Mouse (Mus musculus): ENCODE data around the gene Nkain4.

Nkain4 gene

GRCm38 (mm10) chr2:180952731-180953171 lies 1.7 kb downstream of the Nkain4 start:
- DNase-seq (ENCODE audit: low spot score) = no peak

GRCm38 (mm10) chr2:180949947-180950346 lies 4.6 kb downstream of the Nkain4 start:
- DNase-seq (ENCODE audit: low spot score) = no peak

GRCm38 (mm10) chr2:180941869-180942268 lies 12.6 kb downstream of the Nkain4 start:
- DNase-seq (ENCODE audit: low spot score) = no peak

- no peak for DNase-seq (ENCODE audit: low spot score)
Measured at GRCm38 (mm10) chr2:180940187-180940586, 14.3 kb downstream of the Nkain4 start.

GRCm38 (mm10) chr2:180932418-180932817 lies 22.1 kb downstream of the Nkain4 start:
- no peak for DNase-seq (ENCODE audit: low spot score)

GRCm38 (mm10) chr2:180928723-180929122 lies 25.8 kb downstream of the Nkain4 start, which contains the start of gene Birc7:
Gene Birc7 (plus strand): TSS chr2:180929023.
- DNase-seq (ENCODE audit: low spot score) = no peak

GRCm38 (mm10) chr2:180925176-180925575 lies 29.3 kb downstream of the Nkain4 start:
- peak; percentile 83 for DNase-seq (ENCODE audit: low spot score)

- DNase-seq (ENCODE audit: low spot score) = peak; percentile 16
Measured at GRCm38 (mm10) chr2:180922739-180923138, 31.8 kb downstream of the Nkain4 start.

GRCm38 (mm10) chr2:180920810-180921400 lies 33.6 kb downstream of the Nkain4 start, which contains the start of gene Ythdf1:
Gene Ythdf1 (minus strand): TSS chr2:180920949.
- DNase-seq (ENCODE audit: low spot score) = peak; percentile 98

- DNase-seq (ENCODE audit: low spot score) = peak; percentile 21
Measured at GRCm38 (mm10) chr2:180919913-180920809, 34.3 kb downstream of the Nkain4 start.

- no peak for DNase-seq (ENCODE audit: low spot score)
Measured at GRCm38 (mm10) chr2:180915886-180916433, 38.5 kb downstream of the Nkain4 start.

- no peak for DNase-seq (ENCODE audit: low spot score)
Measured at GRCm38 (mm10) chr2:180910928-180911327, 43.6 kb downstream of the Nkain4 start.

- DNase-seq (ENCODE audit: low spot score) = no peak
Measured at GRCm38 (mm10) chr2:180905556-180906221, 48.8 kb downstream of the Nkain4 start.

GRCm38 (mm10) chr2:180904435-180905208 lies 49.9 kb downstream of the Nkain4 start:
- no peak for DNase-seq (ENCODE audit: low spot score)

GRCm38 (mm10) chr2:180902086-180902485 lies 52.4 kb downstream of the Nkain4 start:
- DNase-seq (ENCODE audit: low spot score) = peak; percentile 62

GRCm38 (mm10) chr2:180897857-180898256 lies 56.6 kb downstream of the Nkain4 start:
- DNase-seq (ENCODE audit: low spot score) = no peak

GRCm38 (mm10) chr2:180896819-180897625 lies 57.5 kb downstream of the Nkain4 start:
- no peak for DNase-seq (ENCODE audit: low spot score)

- no peak for DNase-seq (ENCODE audit: low spot score)
Measured at GRCm38 (mm10) chr2:180895837-180896525, 58.5 kb downstream of the Nkain4 start.

- no peak for DNase-seq (ENCODE audit: low spot score)
Measured at GRCm38 (mm10) chr2:180895321-180895720, 59.2 kb downstream of the Nkain4 start.

- no peak for DNase-seq (ENCODE audit: low spot score)
Measured at GRCm38 (mm10) chr2:180894734-180895133, 59.8 kb downstream of the Nkain4 start.

All from adipocyte (in vitro differentiated cells).